Mouse (Mus musculus) lung, embryonic 14.5 days (tissue): Measurements from ENCODE around the gene Npl. TPM values are rescaled to one million over a fixed set of nuclear protein-coding genes. Genes with fewer than 3 reads are reported as not detected.
A peak's percentile ranks its signal among the peaks of the same experiment; 100 is the strongest.

Experiments
- ATAC-seq: fragments of 200-750 bp; cut with Nextera tagmentation; 2 replicates; pipeline ENCODE4 v1.8.0; 2017; ENCODE audit warnings: mild to moderate bottlenecking, moderate TSS enrichment, moderate library complexity; ENCODE audit not compliant: insufficient read depth
- DNase-seq: peaks from one replicate; pipeline ENCODE4 v3.0.0-alpha.2; 2015
- H3K27ac ChIP-seq: fragments of 300-500 bp; sonication (generic); 2 replicates; pipeline ENCODE4 v1.5.1; 2014; ENCODE audit warnings: low read depth, mild to moderate bottlenecking, moderate library complexity
- H3K27me3 ChIP-seq: fragments of 300-500 bp; sonication (generic); 2 replicates; pipeline ENCODE4 v1.6.1; 2014; ENCODE audit warnings: low read length, control low read depth; ENCODE audit not compliant: insufficient read depth
- H3K36me3 ChIP-seq: fragments of 300-500 bp; sonication (generic); 2 replicates; pipeline ENCODE4 v1.6.1; 2014; ENCODE audit warnings: control low read depth; ENCODE audit not compliant: insufficient read depth
- H3K4me1 ChIP-seq: fragments of 300-500 bp; sonication (generic); 2 replicates; pipeline ENCODE4 v1.6.1; 2014; ENCODE audit warnings: antibody characterized with exemption, control low read depth; ENCODE audit not compliant: insufficient read depth
- H3K4me2 ChIP-seq: fragments of 300-500 bp; sonication (generic); 2 replicates; pipeline ENCODE4 v1.6.1; 2014; ENCODE audit warnings: mild to moderate bottlenecking
- H3K4me3 ChIP-seq: fragments of 300-500 bp; sonication (generic); 2 replicates; pipeline ENCODE4 v1.5.1; 2014; ENCODE audit warnings: low read depth, low read length
- H3K9ac ChIP-seq: fragments of 300-500 bp; sonication (generic); 2 replicates; pipeline ENCODE4 v1.6.1; 2014
- H3K9me3 ChIP-seq: fragments of 300-500 bp; sonication (generic); 2 replicates; pipeline ENCODE4 v1.6.1; 2016; ENCODE audit warnings: low read depth, low read length, control low read depth
- CTCF ChIP-seq: IDR thresholded peaks from 2 replicates; pipeline ENCODE4 v1.5.1; 2016; ENCODE audit warnings: antibody characterized with exemption, low read depth
- WGBS: fragments of 180-500 bp; shearing (Covaris S2); extraction: QIAGEN DNeasy Blood & Tissue Kit; methylation state at CpG from one replicate; pipeline ENCODE4 v1.1.7; 2014; 5-methylcytosine and 5-hydroxymethylcytosine counted together
- polyA plus RNA-seq: library from polyadenylated mRNA; unstranded; fragments of >200 nt; fragmentation: Nextera tagmentation; extraction: Ambion mirVana; gene quantifications from 2 replicates; pipeline ENCODE4 v1.2.1, GENCODE M21; 2014

Npl gene
- polyA plus RNA-seq, result 7.6 and 8.1 TPM in 2 replicates

DNA sequence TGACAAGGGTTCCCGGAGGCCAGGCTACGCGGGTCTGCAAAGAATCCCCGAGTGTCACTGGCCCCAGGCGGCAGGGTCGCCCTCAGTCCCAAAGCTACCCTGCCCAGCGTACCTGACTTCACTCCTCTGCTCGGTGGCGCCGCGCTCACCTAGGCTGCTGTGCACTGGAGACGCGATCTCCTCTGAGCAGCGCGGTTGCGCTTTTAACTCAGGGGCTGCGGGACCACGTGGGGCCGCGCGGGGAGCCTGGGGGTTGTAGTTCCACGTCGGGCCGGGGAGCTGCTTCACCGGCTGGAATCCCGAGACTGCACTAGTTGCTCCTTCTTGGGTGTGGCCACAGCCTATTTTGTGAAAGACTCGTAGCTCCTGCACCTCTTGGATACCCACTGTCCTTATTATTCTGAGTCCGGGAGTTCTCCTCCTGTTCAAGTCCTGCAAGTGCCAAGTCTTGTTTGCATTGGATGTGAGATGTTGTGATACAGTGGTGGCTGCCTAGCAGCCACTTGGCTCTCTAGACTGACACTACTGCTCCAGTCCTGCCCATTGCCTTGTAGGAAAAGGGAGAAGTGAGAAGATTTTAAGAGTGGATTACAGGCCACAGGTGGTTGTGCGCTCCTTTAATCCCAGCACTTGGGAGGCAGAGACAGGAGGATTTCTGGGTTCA is at the start of gene Npl:
Gene Npl (minus strand): TSS at position 510 of the 664 bp plus-strand sequence.
- ATAC-seq (peak; percentile 91), DNase-seq (peak; percentile 79)
- Histone ChIP-seq H3K9me3 (no peaks in the 10 kb centered on the region), H3K27me3 (no peaks in the 10 kb centered on the region), H3K4me3 (peak within 1 kb of the TSS; percentile 51), H3K27ac (no peak within 1 kb of the TSS), H3K4me1 (no peaks in the 10 kb centered on the region), H3K9ac (peak within 1 kb of the TSS; percentile 50), H3K4me2 (peak within 1 kb of the TSS; percentile 69), H3K36me3 (no peaks in the 10 kb centered on the region)
- WGBS, result 7% methylated on average over 29 of the region's 29 CpGs
- TF ChIP-seq CTCF, result peak; percentile 19; the same call in 1 of the 2 replicates

DNA sequence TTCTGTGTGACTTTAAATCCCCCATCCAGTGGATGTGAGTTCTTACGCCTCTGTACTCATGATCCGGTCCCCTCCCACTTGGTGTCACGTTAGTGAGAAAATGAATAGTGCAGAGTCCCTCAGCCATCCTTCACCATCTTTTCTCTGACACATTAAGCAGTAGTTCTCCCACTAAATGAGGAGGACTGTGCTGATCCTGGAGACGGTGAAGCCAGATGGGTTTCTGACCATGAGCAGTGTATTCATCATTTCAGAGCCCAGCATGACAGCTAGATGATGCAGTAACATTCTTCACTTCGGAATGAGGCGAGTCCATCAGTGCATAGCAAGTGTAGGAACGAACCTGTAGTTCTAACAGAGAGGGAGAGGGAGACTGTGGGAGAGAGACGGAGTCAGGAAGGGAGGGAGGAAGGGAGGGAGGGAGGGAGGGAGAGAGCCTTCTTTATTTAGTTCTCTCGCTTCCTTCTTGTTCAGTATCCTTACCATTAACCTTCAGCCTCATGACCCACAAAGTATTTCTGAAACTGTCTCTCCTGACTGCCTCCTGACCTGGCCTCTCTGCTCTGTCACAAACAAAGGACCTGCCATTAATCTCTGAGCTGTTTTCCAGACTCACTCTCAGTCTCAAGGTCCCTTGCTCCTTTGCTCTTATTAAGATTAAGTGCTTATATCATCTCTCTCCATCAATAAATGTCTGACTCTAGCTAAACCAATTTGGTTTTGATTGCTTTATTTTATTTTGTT is 49.6 kb upstream of the Npl start:
- TF ChIP-seq CTCF, result no peak
- no peaks in the 10 kb centered on the region for H3K4me1 ChIP-seq
- H3K9ac ChIP-seq, result no peak overlapping the region
- no peak overlapping the region for H3K4me2 ChIP-seq
- H3K36me3 ChIP-seq, result no peaks in the 10 kb centered on the region
- H3K27ac ChIP-seq, result 0 out of 2 replicates have a peak overlapping the region, but pooled peaks have one; percentile 26
- no peaks in the 10 kb centered on the region for H3K27me3 ChIP-seq
- H3K9me3 ChIP-seq, result no peaks in the 10 kb centered on the region
- DNase-seq, result no peak
- ATAC-seq, result no peak
- no peak overlapping the region for H3K4me3 ChIP-seq
- 28% methylated on average over 8 of the region's 9 CpGs for WGBS

DNA sequence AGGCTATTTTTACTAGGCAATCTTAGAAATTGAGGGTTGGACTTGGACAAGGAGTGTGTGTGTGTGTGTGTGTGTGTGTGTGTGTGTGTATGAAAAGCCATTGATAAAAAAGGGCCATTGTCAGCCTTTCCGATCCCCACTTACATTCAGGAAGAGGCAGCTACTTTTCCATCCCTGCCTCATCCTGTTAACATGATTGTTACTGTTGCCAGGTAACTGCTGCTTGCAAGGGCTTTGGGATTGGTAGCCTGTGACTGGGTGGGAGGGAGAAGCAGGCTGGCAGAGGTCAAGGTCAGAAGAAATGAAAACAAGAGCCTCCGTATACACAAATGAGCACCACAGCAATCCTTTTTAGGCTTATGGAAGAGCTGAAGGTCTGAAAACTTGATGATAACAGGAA is 48.9 kb upstream of the Npl start:
- H3K4me2 ChIP-seq, result no peak overlapping the region
- ATAC-seq (peak; percentile 35; the same call in 1 of the 2 replicates), DNase-seq (peak; percentile 72)
- H3K27me3 ChIP-seq, result no peaks in the 10 kb centered on the region
- no peaks in the 10 kb centered on the region for H3K36me3 ChIP-seq
- no peaks in the 10 kb centered on the region for H3K4me1 ChIP-seq
- WGBS, result 14% methylated on average over 2 of the region's 2 CpGs
- TF ChIP-seq CTCF, result no peak
- H3K9me3 ChIP-seq, result no peaks in the 10 kb centered on the region
- no peak overlapping the region for H3K27ac ChIP-seq
- no peak overlapping the region for H3K9ac ChIP-seq
- H3K4me3 ChIP-seq, result no peak overlapping the region

DNA sequence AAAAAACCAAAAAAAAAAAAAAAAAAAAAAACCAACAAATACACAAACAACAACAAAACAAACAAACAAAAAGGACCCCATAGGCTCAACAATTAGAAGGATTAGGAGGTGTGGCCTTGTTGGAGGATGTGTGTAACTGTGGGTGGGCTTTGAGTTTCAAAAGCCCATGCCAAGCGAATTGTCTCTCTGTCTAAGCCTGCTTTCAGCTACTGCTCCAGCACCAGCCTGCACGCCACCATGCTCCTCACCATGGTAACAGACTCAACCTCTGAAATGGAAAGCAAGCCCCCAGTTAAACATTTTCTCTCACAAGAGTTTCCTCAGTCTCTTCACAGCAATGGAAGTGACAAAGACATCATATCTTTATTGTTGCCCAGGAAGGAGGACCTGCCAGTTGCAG is 43.8 kb upstream of the Npl start:
- Histone ChIP-seq H3K9me3 (no peaks in the 10 kb centered on the region), H3K4me3 (no peak overlapping the region), H3K27ac (no peak overlapping the region), H3K36me3 (no peaks in the 10 kb centered on the region), H3K9ac (no peak overlapping the region), H3K4me1 (no peaks in the 10 kb centered on the region), H3K4me2 (no peak overlapping the region), H3K27me3 (no peaks in the 10 kb centered on the region)
- ATAC-seq (no peak), DNase-seq (no peak)
- WGBS, result 74% methylated on average over 2 of the region's 2 CpGs
- no peak for TF ChIP-seq CTCF

DNA sequence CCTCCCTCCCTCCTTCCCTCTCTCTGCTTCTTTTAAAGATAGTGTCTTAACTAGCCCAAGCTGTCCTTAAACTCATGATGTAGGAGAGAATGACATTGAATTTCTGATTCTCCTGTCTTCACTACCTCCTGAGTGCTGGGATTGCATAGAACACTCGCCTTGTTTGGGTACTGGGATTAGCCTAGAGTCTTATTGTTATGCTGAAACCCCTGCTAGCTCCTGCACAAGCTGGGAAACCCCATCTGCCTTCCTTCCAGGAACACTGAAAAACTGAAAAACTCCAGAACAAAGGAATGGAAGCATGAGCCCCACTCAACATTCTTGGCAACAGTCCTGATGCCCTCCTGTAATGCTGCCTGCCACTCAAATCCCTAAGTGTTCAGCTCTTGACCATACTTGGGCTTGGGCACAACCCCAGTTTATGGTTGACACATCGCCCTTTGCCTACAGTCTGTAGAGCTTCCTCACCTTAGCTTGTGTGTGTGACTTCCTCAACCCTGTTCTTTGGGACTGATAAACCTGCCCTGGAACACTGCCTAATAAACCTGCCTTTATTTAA is 40.4 kb upstream of the Npl start:
- Histone ChIP-seq H3K4me3 (no peak overlapping the region), H3K36me3 (no peaks in the 10 kb centered on the region), H3K4me1 (0 out of 2 replicates have a peak, but pooled peaks cover 4% of the 10 kb centered on the region), H3K4me2 (no peak overlapping the region), H3K27me3 (no peaks in the 10 kb centered on the region), H3K9me3 (no peaks in the 10 kb centered on the region), H3K9ac (no peak overlapping the region), H3K27ac (no peak overlapping the region)
- WGBS, result 70% methylated on average over 2 of the region's 2 CpGs
- no peak for TF ChIP-seq CTCF
- DNase-seq (peak; percentile 57), ATAC-seq (no peak)

DNA sequence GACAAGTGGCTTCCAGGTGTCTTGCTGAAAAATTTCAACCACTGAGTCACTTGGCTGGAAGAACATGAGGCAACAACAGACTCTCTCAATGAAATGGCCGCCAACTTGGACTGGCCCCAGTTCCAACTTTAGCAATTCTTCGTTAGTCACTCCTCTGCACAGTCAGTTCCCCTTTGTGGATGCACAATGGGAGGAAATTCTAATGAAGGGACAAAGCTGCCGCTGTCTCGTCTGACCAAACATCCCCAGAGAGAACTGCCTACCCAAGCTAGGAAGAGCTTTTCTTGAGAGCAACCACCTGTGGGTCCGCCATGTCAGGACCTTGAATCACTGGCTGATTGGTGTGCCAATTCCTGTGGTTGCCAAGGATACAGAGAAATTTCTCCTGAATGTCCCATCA is 38.1 kb upstream of the Npl start:
- ATAC-seq, result no peak

DNA sequence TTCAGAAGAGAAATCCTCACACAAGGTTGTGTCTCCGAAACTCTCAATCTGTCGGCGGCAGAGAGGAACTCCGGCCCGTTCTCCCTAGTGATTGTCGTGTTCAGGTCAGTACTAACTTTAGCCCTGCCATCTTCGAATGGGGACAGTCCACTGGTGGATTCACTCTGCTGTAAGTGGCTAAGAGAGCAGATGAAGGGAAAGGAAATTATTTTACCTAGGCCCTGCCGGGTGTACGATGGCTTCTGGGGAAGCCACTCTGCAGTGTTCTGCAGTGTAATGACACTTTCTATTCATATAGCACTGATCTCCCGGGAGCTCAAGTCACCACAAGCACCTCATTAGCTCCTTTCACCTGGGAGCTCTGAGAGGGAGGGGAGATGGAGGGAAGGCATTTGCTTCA is 37.0 kb upstream of the Npl start:
- WGBS, result 77% methylated on average over 10 of the region's 10 CpGs
- H3K4me2 ChIP-seq, result no peak overlapping the region
- TF ChIP-seq CTCF, result no peak
- H3K4me3 ChIP-seq, result no peak overlapping the region
- ATAC-seq (no peak), DNase-seq (no peak)
- H3K9ac ChIP-seq, result no peak overlapping the region
- no peak overlapping the region for H3K27ac ChIP-seq
- no peaks in the 10 kb centered on the region for H3K36me3 ChIP-seq
- no peaks in the 10 kb centered on the region for H3K9me3 ChIP-seq
- H3K4me1 ChIP-seq, result 0 out of 2 replicates have a peak, but pooled peaks cover 4% of the 10 kb centered on the region
- H3K27me3 ChIP-seq, result no peaks in the 10 kb centered on the region

More for the DNA sequence above, 38.1 kb upstream of the Npl start:
- Histone ChIP-seq H3K9ac (no peak overlapping the region), H3K36me3 (no peaks in the 10 kb centered on the region), H3K4me1 (0 out of 2 replicates have a peak, but pooled peaks cover 4% of the 10 kb centered on the region), H3K4me3 (no peak overlapping the region), H3K9me3 (no peaks in the 10 kb centered on the region), H3K27ac (no peak overlapping the region), H3K27me3 (no peaks in the 10 kb centered on the region), H3K4me2 (no peak overlapping the region)
- WGBS, result 79% methylated on average over 5 of the region's 5 CpGs
- no peak for TF ChIP-seq CTCF
- DNase-seq, result no peak
